Mouse (Mus musculus) thymus, adult 2 months (tissue): Measurements from ENCODE around the gene Dctpp1.

ENCODE experiments used
- CTCF ChIP-seq: fragments of 200-500 bp; IDR thresholded peaks from 2 replicates; pipeline ENCODE4 v1.5.1; 2012; ENCODE audit warnings: mild to moderate bottlenecking, control low read depth, low read length, moderate library complexity, borderline replicate concordance; ENCODE audit not compliant: control insufficient read depth, poor library complexity, insufficient read depth; ENCODE audit errors: extremely low read depth
- POLR2A ChIP-seq: fragments of 200-500 bp; IDR thresholded peaks from 2 replicates; pipeline ENCODE4 v1.6.1; 2012; ENCODE audit warnings: mild to moderate bottlenecking, low read length, control low read depth, moderate library complexity; ENCODE audit not compliant: control insufficient read depth, poor library complexity, insufficient read depth; ENCODE audit errors: extremely low read depth

DNA sequence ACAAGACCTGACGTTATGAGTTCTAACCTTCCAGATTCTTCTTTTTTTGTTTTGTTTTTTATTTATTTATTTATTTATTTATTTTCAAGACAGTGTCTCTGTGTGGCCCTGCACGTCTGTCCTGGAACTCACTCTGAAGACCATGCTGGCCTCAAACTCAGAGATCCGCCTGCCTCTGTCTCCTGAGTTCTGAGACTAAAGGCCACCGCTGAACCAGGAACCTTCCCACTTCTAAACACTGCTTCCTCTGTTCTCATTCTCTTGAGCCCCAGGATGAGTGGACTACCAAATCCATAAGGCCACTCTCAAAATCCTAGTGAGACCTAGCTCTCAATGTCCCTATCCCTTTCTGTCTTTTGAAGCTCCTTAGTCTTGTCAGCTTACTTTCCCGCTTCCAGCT, 50.7 kb downstream of the Dctpp1 start:
- TF ChIP-seq CTCF (no peak), POLR2A (no peak)
